Mouse (Mus musculus): ENCODE data around the gene H2-Aa. TPM values are rescaled to one million over a fixed set of nuclear protein-coding genes. Genes with fewer than 3 reads are reported as not detected.

Gene H2-Aa
- polyA plus RNA-seq, 1 experiment from 2014 or later, result 2.0 TPM

DNA sequence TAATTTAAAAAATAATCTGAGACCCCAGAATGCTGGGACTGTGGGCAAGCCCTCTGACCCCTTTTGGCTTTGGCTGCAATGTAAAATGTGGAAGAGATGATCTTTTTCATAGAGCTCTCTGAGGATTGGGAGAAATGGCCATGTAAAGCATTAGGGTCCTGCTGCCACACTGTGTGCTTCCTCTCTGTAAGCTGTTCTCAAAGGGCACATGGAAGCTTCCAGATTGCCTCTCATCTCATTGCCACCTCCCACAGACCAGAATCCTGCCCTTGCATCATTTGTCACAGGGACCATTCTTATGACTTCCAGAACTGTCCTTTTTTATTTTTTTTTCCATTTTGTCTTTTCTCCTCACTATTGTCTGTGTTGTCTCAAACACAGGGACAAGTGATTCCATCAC is 19.6 kb upstream of the H2-Aa start:
- H3K27ac ChIP-seq (ENCODE audit: low read depth), result no peak overlapping the region
- H3K9me3 ChIP-seq (ENCODE audit: low read depth, low read length), result no peaks in the 10 kb centered on the region
- H3K4me3 ChIP-seq (ENCODE audit: low read depth, low read length), result no peak overlapping the region
- no peaks in the 10 kb centered on the region for H3K27me3 ChIP-seq (ENCODE audit: insufficient read depth, low read length)
- TF ChIP-seq CTCF (IDR thresholded peaks at IDR 0.05; ENCODE audit: low read depth), result no peak
- no peaks in the 10 kb centered on the region for H3K36me3 ChIP-seq (ENCODE audit: insufficient read depth)
- no peak overlapping the region for H3K4me2 ChIP-seq
- no peak overlapping the region for H3K9ac ChIP-seq
- ATAC-seq (ENCODE audit: insufficient read depth), result no peak
- no peaks in the 10 kb centered on the region for H3K4me1 ChIP-seq (ENCODE audit: insufficient read depth)
- DNase-seq, result no peak

DNA sequence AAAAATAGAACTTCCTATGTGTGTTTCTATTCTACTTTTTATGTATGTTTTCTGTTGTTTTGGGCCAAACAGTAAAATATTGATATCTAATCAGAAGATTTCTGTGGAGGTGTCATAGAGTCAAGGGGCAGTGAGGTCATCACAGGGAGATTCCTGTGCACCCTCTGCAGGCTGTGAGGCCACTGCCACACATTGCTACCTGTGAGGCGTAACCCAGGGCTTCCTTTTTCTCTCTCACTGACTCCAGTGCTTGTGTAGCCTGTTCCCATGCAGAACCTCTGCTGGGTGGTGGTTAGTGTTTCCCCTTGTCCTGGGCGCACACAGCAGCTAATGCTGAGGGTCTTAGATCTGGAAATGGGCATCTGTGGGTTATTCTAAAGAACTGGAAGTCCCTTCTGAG is 18.8 kb upstream of the H2-Aa start:
- no peak overlapping the region for H3K4me2 ChIP-seq
- DNase-seq (no peak), ATAC-seq (ENCODE audit: insufficient read depth) (no peak)
- no peaks in the 10 kb centered on the region for H3K9me3 ChIP-seq (ENCODE audit: low read depth, low read length)
- no peaks in the 10 kb centered on the region for H3K4me1 ChIP-seq (ENCODE audit: insufficient read depth)
- H3K27me3 ChIP-seq (ENCODE audit: insufficient read depth, low read length), result no peaks in the 10 kb centered on the region
- H3K9ac ChIP-seq, result no peak overlapping the region
- TF ChIP-seq CTCF (IDR thresholded peaks at IDR 0.05; ENCODE audit: low read depth), result no peak
- 80% methylated on average over 2 of the region's 2 CpGs for WGBS
- H3K36me3 ChIP-seq (ENCODE audit: insufficient read depth), result no peaks in the 10 kb centered on the region
- no peak overlapping the region for H3K27ac ChIP-seq (ENCODE audit: low read depth)
- no peak overlapping the region for H3K4me3 ChIP-seq (ENCODE audit: low read depth, low read length)

DNA sequence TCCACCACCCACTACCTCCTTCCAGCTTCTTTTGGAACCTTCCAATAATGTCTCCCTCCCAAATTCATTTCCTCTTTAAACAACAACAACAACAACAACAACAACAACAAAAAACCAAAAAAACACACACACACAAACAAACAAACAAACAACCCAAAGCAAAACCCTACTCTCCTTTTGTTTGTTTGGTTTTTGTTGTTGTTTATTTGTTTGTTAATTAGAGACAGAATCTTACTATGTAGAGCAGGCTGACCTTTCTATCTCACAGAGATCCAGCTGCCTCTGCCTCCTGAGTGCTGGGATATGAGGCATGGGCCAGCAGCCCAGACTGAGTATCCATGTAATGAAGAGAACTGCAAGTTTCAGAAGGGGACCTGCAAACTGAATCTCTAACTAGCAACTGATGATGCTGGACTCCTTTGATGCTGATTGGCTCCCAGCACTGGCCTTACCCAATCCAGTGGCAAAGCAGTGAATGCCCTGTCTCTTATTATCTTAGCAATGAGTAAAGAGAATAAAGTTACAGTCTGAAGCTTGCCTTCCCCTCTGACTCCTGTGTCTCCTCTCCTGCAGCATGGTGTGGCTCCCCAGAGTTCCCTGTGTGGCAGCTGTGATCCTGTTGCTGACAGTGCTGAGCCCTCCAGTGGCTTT is 17.9 kb upstream of the H2-Aa start, which contains the start of gene H2-Eb1:
H2-Eb1 (plus strand) TSS at position 488 of the 651 bp plus-strand sequence.
- peak; percentile 76 for ATAC-seq (ENCODE audit: insufficient read depth)
- DNase-seq, result peak; percentile 91
- no peak for TF ChIP-seq CTCF (IDR thresholded peaks at IDR 0.05; ENCODE audit: low read depth)
- Histone ChIP-seq H3K4me1 (ENCODE audit: insufficient read depth) (no peaks in the 10 kb centered on the region), H3K4me3 (ENCODE audit: low read depth, low read length) (no peak within 1 kb of the TSS), H3K36me3 (ENCODE audit: insufficient read depth) (no peaks in the 10 kb centered on the region), H3K9me3 (ENCODE audit: low read depth, low read length) (no peaks in the 10 kb centered on the region), H3K4me2 (no peak within 1 kb of the TSS), H3K27me3 (ENCODE audit: insufficient read depth, low read length) (no peaks in the 10 kb centered on the region), H3K27ac (ENCODE audit: low read depth) (no peak within 1 kb of the TSS), H3K9ac (no peak within 1 kb of the TSS)

DNA sequence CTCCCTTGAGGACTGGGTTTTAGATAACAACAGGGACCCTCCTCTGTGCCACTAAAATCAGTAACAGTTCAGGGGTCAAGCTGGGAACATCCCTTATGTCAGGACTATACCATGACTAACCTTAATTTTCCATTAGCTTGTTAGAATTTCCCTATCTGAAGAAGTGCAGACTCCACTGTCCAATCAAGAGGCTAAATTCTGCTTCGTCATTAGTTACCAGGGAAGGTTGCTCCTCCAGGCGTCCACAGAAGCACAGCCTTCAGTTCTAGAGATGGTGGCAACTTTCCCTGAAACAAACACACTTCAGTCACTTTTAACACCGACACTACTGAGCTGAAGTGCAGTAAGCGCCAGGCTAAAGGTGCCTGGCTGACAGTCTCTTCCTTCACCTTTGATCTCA is 17.1 kb upstream of the H2-Aa start:
- Histone ChIP-seq H3K27ac (ENCODE audit: low read depth) (no peak overlapping the region), H3K9me3 (ENCODE audit: low read depth, low read length) (no peaks in the 10 kb centered on the region), H3K4me1 (ENCODE audit: insufficient read depth) (no peaks in the 10 kb centered on the region), H3K4me3 (ENCODE audit: low read depth, low read length) (no peak overlapping the region), H3K9ac (no peak overlapping the region), H3K36me3 (ENCODE audit: insufficient read depth) (no peaks in the 10 kb centered on the region), H3K4me2 (no peak overlapping the region), H3K27me3 (ENCODE audit: insufficient read depth, low read length) (no peaks in the 10 kb centered on the region)
- ATAC-seq (ENCODE audit: insufficient read depth) (peak; percentile 60; the same call in 1 of the 2 replicates), DNase-seq (peak; percentile 86)
- TF ChIP-seq CTCF (IDR thresholded peaks at IDR 0.05; ENCODE audit: low read depth), result no peak
- 10% methylated on average over 4 of the region's 4 CpGs for WGBS

DNA sequence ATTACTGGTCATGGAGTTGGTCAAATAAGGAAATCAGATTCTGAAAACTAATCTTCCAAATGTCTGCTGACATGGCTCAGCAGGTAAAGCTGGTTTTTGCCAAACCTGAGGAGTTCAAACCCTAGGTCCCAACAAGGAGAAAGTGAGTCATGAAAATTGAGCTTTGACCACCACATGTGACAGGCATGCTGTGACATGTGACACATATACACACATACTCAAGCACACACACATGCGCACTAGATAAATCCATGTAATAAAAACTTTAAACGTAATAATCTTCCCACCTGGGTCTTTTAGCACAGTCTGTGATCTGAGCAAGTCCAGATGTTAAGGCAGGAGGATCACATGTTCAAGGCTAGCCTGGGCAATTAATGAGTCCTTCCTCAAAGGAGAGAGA is 16.2 kb upstream of the H2-Aa start:
- ATAC-seq (ENCODE audit: insufficient read depth) (no peak), DNase-seq (no peak)
- TF ChIP-seq CTCF (IDR thresholded peaks at IDR 0.05; ENCODE audit: low read depth), result no peak
- Histone ChIP-seq H3K27me3 (ENCODE audit: insufficient read depth, low read length) (no peaks in the 10 kb centered on the region), H3K4me2 (no peak overlapping the region), H3K9me3 (ENCODE audit: low read depth, low read length) (no peaks in the 10 kb centered on the region), H3K4me3 (ENCODE audit: low read depth, low read length) (no peak overlapping the region), H3K9ac (no peak overlapping the region), H3K4me1 (ENCODE audit: insufficient read depth) (no peaks in the 10 kb centered on the region), H3K36me3 (ENCODE audit: insufficient read depth) (no peaks in the 10 kb centered on the region), H3K27ac (ENCODE audit: low read depth) (no peak overlapping the region)
- 81% methylated on average over 2 of the region's 2 CpGs for WGBS

DNA sequence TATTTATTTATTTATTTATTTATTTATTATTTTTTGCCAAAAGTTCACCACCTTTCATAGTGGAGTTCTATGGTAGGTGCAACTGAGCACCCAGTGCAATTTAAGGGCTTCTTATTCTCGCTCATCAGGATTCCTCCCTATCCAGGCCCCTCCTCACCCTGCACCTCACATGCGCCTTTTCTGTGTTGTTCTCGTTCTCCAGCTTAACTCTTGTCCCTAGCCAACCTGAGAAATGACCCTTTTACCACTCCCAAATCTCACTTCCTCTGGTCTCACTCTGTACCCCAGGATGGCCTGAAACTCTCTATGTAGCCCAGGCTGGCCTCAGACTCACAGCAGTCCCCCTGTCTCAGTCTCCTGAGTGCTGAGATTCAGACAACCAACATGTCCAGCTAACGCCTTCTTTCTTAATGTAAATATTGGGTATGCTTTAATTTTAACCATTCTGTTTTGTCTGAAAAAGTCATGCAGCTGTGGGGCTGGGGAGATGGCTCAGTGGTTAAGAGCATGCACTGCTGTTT is 14.1 kb upstream of the H2-Aa start:
- Histone ChIP-seq H3K4me3 (ENCODE audit: low read depth, low read length) (no peak overlapping the region), H3K27ac (ENCODE audit: low read depth) (no peak overlapping the region), H3K9me3 (ENCODE audit: low read depth, low read length) (no peaks in the 10 kb centered on the region), H3K27me3 (ENCODE audit: insufficient read depth, low read length) (no peaks in the 10 kb centered on the region), H3K4me2 (no peak overlapping the region), H3K4me1 (ENCODE audit: insufficient read depth) (no peaks in the 10 kb centered on the region), H3K9ac (no peak overlapping the region), H3K36me3 (ENCODE audit: insufficient read depth) (no peaks in the 10 kb centered on the region)
- no peak for ATAC-seq (ENCODE audit: insufficient read depth)
- DNase-seq, result no peak
- 89% methylated on average over 4 of the region's 4 CpGs for WGBS
- no peak for TF ChIP-seq CTCF (IDR thresholded peaks at IDR 0.05; ENCODE audit: low read depth)

DNA sequence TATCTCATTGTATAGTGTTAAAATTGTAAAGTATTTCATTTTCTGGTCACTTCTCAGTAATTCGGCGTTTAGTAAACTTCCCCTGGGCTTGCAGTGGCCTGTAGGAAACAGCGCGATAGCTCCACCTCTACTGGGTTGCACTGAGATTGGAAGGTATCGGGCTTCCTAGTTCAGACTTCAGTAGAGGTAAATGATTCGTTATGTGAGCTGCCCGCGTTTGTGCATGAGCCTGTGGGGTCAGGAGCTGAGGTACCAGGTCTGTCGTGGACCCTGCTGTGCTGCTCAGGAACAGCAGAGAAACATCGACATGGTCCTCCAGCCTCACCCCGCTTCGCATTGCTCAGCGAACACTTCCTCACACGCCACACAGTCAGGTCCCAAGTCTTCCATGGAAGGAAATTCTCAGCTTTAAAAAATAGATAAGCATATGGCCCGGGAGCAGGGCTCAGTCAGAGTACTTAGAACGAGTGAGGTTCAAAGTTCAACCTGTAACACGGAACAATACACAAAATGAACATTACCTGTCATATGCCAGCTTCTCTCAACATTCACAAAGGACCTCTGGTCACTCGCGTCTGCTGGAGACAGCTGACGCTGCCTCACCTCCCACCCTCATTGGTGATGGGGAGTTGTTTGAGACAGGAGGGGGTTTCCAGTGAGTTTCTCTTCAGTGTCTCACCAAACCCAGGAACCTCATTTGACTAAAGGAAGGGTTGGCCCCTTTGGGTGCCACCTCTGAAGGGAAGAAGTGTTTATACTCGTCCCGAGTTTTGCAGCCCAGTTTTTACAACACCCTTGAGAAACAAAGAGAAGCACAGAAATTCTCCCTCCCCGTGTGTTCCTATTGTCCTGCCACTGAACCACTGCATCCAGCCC is 13.3 kb upstream of the H2-Aa start:
- no peaks in the 10 kb centered on the region for H3K27me3 ChIP-seq (ENCODE audit: insufficient read depth, low read length)
- no peaks in the 10 kb centered on the region for H3K4me1 ChIP-seq (ENCODE audit: insufficient read depth)
- WGBS, result 65% methylated on average over 23 of the region's 23 CpGs
- ATAC-seq (ENCODE audit: insufficient read depth) (no peak), DNase-seq (no peak)
- no peak overlapping the region for H3K4me2 ChIP-seq
- no peak overlapping the region for H3K27ac ChIP-seq (ENCODE audit: low read depth)
- no peak overlapping the region for H3K9ac ChIP-seq
- no peak for TF ChIP-seq CTCF (IDR thresholded peaks at IDR 0.05; ENCODE audit: low read depth)
- H3K9me3 ChIP-seq (ENCODE audit: low read depth, low read length), result no peaks in the 10 kb centered on the region
- H3K36me3 ChIP-seq (ENCODE audit: insufficient read depth), result no peaks in the 10 kb centered on the region
- H3K4me3 ChIP-seq (ENCODE audit: low read depth, low read length), result no peak overlapping the region
